Mouse (Mus musculus) adrenal gland, postnatal 4 days (tissue): ENCODE results near the gene Kif23. TPM values are rescaled to one million over a fixed set of nuclear protein-coding genes. Genes with fewer than 3 reads are reported as not detected.

Experiments used
- DNase-seq, 2 experiments: peaks; one replicate each; pipeline ENCODE4 v3.0.0; 2021 to 2022; ENCODE audit warnings: low spot score in 2 of 2, mixed read lengths in 2 of 2
- total RNA-seq, 2 experiments: library from RNA; stranded (reverse); gene quantifications; 2 replicates each; pipeline ENCODE4 v1.2.3; 2021

The Kif23 gene
- total RNA-seq, 2 experiments from 2014 or later = 45.0 to 52.8 TPM

DNA sequence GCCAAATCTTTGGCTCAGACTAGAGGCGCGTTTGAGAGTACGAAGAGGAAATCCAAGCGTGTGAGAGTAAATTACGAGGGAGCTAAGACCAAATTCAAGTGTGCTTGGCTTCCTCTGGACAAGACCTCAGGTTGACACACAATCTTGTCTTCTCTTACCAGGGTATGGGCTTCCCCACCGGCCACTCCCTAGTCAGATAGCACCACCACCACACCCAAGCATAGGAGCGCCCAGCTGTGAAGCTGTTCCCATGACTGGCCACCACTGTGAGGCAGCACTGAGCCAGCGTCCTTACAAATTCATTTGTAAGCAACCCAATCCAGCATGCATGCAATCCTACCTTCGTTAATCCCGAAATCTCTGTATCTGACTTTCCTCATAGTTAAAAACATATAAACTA is 39.7 kb downstream of the Kif23 start:
- no peak for DNase-seq

DNA sequence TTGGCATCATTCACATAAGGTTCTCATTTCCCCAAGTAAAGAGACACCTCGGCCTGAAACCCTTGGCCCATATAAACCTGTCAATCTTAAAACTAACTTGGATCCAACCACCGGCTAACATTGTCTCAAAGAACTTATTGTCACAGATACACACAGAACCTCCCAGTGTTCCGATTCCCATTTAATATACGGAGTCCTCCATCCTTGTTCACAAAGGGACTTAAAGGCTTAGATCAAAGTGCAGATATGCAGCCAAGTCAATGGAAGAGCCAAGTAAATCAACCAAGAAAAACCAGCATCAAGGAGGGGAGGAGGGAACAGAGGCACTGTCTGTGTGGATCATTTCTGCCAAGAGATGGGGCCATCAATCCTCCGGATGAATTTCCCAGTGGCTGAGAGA is 41.0 kb downstream of the Kif23 start:
- DNase-seq = no peak

DNA sequence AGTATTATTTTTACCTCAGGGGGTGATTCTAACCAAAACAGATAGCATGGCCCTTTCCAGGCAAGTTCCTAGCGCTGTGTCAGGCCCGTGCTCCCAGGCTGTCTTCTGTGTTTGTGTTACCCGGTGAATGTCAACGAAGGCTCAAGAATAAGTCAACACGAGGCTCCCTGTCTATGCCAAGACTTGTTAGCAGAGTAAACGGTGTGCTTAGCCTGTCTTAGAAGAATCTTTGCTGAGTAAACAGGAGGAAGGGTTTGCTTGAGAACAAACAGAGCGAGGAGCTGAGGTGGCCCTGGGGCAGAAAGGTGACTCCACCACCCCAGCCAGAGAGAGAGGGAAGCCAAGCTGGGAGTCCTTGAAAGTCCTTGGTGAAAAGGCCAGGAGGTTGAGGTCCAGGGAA is 42.4 kb downstream of the Kif23 start:
- DNase-seq = no peak

- DNase-seq = no peak
Measured at GRCm38 (mm10) chr9:61902445-61902844, 44.1 kb downstream of the Kif23 start.

DNA sequence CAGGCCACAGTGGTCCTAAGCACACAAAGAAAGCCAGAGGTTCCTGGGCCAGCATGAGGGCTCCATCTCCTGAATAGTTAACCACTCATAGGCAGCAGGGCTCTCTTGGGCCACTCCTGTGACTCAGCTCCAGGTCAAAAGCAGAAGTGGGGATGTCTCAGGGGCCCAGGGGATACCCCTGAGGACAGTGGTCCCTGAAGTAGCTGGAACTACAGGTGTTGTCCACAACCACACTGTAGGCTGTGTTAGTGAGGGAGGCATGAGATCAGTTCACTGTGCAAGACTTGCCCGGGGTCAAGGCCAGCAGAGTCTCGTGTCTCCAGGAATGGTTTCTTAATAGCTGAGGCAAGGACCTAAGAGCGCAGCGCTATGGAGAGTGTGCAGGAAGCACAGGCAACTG is 45.0 kb downstream of the Kif23 start:
- DNase-seq = no peak

GRCm38 (mm10) chr9:61899804-61900203 is 46.8 kb downstream of the Kif23 start:
- peak; percentile 36 to 55 for DNase-seq

DNA sequence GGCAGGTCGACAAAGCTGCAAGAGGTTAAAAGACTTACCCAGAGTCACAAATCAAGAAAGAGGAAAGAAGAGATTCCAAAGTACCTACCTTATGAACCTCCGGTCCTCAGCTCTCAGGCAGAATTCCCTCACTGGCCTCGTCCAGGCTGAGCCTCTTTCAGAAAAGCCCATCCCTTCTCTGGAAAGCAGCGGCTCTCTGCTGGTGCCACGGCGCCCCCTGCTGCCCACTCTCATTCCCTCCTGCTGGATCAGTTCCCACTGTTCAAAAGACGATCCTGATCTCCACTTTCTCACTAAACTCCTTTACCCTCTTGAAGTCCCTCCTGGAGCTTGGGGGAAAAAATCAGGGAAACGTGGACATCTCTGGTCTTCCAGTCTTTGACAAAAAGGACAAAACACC is 48.2 kb downstream of the Kif23 start:
- peak; percentile 58 to 60 for DNase-seq

- no peak for DNase-seq
Measured at GRCm38 (mm10) chr9:61895014-61895413, 51.6 kb downstream of the Kif23 start.

DNA sequence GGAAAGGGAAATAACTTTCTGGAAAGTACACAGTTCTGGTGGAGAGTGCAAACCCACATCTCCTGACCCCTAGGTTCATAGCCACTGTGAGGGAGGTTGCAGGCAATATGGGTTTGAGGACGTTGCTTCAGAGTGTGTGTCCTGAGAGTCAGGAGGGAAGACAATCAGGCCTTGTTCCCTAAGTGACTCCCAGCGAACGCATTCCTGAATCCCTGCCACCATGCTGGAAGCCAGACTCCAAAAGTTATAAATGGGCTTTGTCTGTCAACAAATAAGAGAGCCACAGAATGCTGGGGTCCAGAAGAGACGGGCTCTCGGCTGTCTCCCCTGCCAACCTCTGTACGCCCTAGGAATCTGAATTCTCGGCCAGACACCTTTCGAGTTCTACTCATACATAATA is 56.7 kb downstream of the Kif23 start:
- no peak for DNase-seq

- DNase-seq = no peak
Measured at GRCm38 (mm10) chr9:61887661-61888379, 58.8 kb downstream of the Kif23 start.

DNA sequence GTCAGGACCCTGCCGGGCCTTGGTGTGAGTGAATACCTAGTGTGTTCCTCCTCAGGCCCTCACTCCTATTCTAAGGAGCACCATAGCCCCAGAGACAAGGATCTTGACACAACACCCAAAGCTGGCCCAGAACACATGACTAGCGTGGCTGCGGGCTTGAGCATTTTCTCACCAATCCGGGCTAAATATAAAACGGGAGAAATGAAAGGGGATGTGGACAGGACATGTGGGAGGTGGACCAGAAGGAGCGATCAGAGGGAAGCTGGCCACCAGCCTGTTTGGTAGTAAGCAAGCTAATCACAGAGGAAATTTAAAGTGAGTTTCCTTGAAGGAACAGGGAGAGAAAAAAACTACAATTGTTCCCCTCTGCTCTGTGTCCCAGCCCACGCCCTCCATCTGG is 60.6 kb downstream of the Kif23 start:
- no peak for DNase-seq

GRCm38 (mm10) chr9:61884936-61885335 is 61.6 kb downstream of the Kif23 start:
- DNase-seq = no peak

GRCm38 (mm10) chr9:61884375-61884774 is 62.2 kb downstream of the Kif23 start:
- no peak for DNase-seq

GRCm38 (mm10) chr9:61882179-61882578 is 64.4 kb downstream of the Kif23 start:
- no peak for DNase-seq

DNA sequence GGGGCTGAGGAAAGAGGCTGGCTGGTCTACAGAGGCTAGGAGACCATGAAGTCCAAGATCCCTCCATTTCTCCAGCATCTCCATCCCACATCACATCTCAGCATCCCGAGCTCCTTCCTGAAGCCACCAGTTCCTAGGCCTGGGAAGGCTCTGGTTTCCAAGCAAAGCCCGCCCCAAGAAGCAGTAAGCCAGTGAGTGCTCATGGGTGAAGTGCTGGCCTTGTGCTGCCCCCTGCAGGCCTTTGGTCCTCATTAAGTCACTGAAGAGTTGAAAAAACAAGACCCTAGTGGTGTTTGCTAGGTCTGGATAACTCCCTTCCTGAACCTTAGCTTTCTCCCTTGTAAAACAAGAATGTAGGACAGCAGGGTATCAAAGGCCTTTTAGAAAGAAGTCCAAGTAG is 67.7 kb downstream of the Kif23 start:
- DNase-seq = peak in 1 of 2 experiments; percentile 25

- no peak for DNase-seq
Measured at GRCm38 (mm10) chr9:61877373-61878112, 69.0 kb downstream of the Kif23 start.

GRCm38 (mm10) chr9:61873325-61873724 is 73.2 kb downstream of the Kif23 start:
- no peak for DNase-seq

- no peak for DNase-seq
Measured at GRCm38 (mm10) chr9:61872246-61872941, 74.2 kb downstream of the Kif23 start.

- DNase-seq = no peak
Measured at GRCm38 (mm10) chr9:61871839-61872238, 74.7 kb downstream of the Kif23 start.

- DNase-seq = no peak
Measured at GRCm38 (mm10) chr9:61867659-61868058, 78.9 kb downstream of the Kif23 start.
